Mouse (Mus musculus) hindbrain, embryonic 12.5 days (tissue): Measurements from ENCODE around the gene Ifng. TPM values are rescaled to one million over a fixed set of nuclear protein-coding genes. Genes with fewer than 3 reads are reported as not detected.
"Not testable (repeated sequence)": the region's sequence is repeated elsewhere in the genome, so short reads cannot be mapped to it uniquely, and the experiment has no call there.

Experiments
- ATAC-seq: fragments of 200-750 bp; cut with Nextera tagmentation; 2 replicates; pipeline ENCODE4 v1.8.0; 2017; ENCODE audit warnings: moderate TSS enrichment; ENCODE audit not compliant: low FRiP score
- H3K27ac ChIP-seq: fragments of 300-500 bp; sonication (generic); 2 replicates; pipeline ENCODE4 v1.5.1; 2016; ENCODE audit warnings: mild to moderate bottlenecking
- H3K27me3 ChIP-seq: fragments of 300-500 bp; sonication (generic); 2 replicates; pipeline ENCODE4 v1.6.1; 2016; ENCODE audit warnings: mild to moderate bottlenecking
- H3K36me3 ChIP-seq: fragments of 300-500 bp; sonication (generic); 2 replicates; pipeline ENCODE4 v1.6.1; 2016; ENCODE audit warnings: mild to moderate bottlenecking
- H3K4me1 ChIP-seq: fragments of 300-500 bp; sonication (generic); 2 replicates; pipeline ENCODE4 v1.6.1; 2016
- H3K4me2 ChIP-seq: fragments of 300-500 bp; sonication (generic); replicated peaks from 2 replicates; pipeline ENCODE4 v1.6.1; 2016; ENCODE audit warnings: mild to moderate bottlenecking
- H3K4me3 ChIP-seq: fragments of 300-500 bp; sonication (generic); 2 replicates; pipeline ENCODE4 v1.5.1; 2016; ENCODE audit warnings: mild to moderate bottlenecking
- H3K9ac ChIP-seq: fragments of 300-500 bp; sonication (generic); 2 replicates; pipeline ENCODE4 v1.6.1; 2016; ENCODE audit warnings: mild to moderate bottlenecking, moderate library complexity
- H3K9me3 ChIP-seq: fragments of 300-500 bp; sonication (generic); replicated peaks from 2 replicates; pipeline ENCODE4 v1.6.1; 2016; ENCODE audit warnings: mild to moderate bottlenecking
- WGBS: fragments of 180-500 bp; shearing (Covaris S2); methylation state at CpG from one replicate; pipeline ENCODE4 v1.1.7; 2016; 5-methylcytosine and 5-hydroxymethylcytosine counted together
- polyA plus RNA-seq: library from polyadenylated mRNA; unstranded; fragments of >200 nt; fragmentation: Nextera tagmentation; extraction: Ambion mirVana; gene quantifications from 2 replicates; pipeline ENCODE4 v1.2.1, GENCODE M21; 2016

Gene Ifng
- polyA plus RNA-seq, 1 experiment from 2014 or later, result not detected

DNA sequence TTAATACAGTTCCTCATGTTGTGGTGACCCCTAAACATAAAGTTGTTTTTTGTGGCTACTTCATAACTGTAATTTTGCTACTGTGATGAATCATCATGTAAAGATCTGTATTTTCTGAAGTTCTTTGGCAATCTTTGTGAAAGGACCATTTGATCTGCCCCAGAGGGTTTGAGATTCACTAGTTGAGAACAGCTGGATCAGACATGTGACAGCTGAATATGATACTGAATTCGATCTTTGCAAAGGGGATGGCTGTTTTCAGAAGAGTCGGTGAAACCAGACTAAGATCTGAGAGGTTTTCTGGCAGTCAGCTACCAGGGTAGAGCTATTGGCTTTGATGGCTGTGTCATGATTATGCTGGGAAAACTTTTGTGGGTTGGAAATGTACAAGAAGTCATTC, 10.9 kb downstream of the Ifng start:
- no peak overlapping the region for H3K4me2 ChIP-seq
- no peaks in the 10 kb centered on the region for H3K27me3 ChIP-seq
- no peak for ATAC-seq
- no peaks in the 10 kb centered on the region for H3K4me1 ChIP-seq
- no peak overlapping the region for H3K9ac ChIP-seq
- H3K36me3 ChIP-seq, result no peaks in the 10 kb centered on the region
- no peak overlapping the region for H3K27ac ChIP-seq
- WGBS, result 71% methylated on average over 2 of the region's 2 CpGs
- H3K9me3 ChIP-seq, result no peaks in the 10 kb centered on the region
- H3K4me3 ChIP-seq, result no peak overlapping the region

DNA sequence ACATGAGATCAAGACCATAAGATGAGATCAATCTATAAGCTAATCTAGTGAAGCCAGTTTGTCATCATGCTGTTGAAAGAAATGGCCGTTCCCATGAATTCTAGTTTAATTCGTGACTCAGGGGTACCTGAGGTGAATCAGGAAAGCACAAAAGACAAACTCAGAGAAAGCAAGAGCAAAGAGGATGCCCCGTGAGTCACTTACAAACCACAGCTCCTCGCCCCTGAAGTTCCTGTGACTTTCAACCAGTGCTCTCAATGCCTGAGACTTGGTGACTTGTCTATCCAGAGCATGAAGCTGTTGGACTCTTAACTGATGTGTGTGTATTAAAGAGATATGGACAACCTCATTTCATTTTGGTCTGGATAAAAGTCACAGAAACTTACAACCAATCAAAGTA, 17.9 kb downstream of the Ifng start:
- Histone ChIP-seq H3K27ac (no peak overlapping the region), H3K4me2 (no peak overlapping the region), H3K4me3 (no peak overlapping the region), H3K4me1 (peaks cover 3% of the 10 kb centered on the region; the same call in 1 of the 2 replicates), H3K9ac (no peak overlapping the region), H3K27me3 (no peaks in the 10 kb centered on the region), H3K36me3 (no peaks in the 10 kb centered on the region), H3K9me3 (no peaks in the 10 kb centered on the region)
- ATAC-seq, result no peak
- 87% methylated on average over 4 of the region's 4 CpGs for WGBS

DNA sequence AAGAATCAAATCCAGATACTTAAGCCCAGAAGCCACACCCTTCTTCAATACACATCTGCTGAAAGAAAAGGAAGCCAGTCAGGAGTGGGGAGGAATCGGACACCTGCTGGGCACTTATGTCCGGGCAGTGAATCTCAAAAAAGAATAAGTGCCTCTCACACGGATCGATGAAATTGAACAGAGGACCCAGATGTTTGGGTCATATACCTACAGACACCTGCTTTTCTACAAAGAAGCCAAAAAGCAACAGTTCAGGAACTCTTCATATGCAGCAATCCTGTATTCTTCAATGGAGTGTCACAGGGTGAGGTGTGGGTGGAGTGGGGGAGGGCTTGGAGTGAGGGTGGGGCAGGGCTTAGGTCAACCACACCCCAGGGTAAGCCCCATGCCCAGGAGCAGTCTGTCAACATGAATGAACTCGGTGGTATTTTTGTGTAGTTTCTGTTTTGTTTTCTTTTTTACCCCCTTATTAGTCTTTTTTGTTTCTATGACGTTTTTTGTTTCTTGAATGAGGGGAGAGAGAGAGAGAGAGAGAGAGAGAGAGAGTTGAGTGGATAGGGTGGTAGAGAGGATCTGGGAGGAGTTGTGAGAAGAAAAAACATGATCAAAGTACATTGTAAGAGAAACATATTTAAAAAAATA, 20.4 kb downstream of the Ifng start:
- ATAC-seq, result no peak
- Histone ChIP-seq H3K9ac (no peak overlapping the region), H3K9me3 (0 out of 2 replicates have a peak, but pooled peaks cover 3% of the 10 kb centered on the region), H3K4me1 (peaks cover 3% of the 10 kb centered on the region; the same call in 1 of the 2 replicates), H3K27me3 (no peaks in the 10 kb centered on the region), H3K36me3 (no peaks in the 10 kb centered on the region), H3K27ac (no peak overlapping the region), H3K4me3 (no peak overlapping the region), H3K4me2 (no peak overlapping the region)
- 57% methylated on average over 6 of the region's 6 CpGs for WGBS

DNA sequence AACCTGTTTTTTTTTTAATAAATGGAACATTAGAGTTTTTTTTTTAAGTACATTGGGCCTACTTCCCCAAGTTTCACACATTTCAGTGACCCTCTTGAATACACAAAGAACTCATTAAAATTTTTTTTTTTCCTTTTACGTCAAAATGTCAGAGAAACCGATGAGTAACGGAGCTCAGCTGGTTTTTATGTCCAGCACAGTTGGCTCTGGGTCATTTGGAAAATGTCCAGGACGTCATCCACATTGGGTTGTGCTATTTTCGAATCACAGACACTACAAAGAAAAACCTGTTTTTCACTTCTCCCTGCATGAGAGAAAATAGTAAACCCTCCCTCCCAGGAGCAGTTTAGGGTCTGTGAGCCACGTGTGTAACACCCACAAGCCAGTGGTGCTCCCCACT, 25.6 kb downstream of the Ifng start:
- no peak for ATAC-seq
- 74% methylated on average over 6 of the region's 6 CpGs for whole genome bisulfite sequencing

DNA sequence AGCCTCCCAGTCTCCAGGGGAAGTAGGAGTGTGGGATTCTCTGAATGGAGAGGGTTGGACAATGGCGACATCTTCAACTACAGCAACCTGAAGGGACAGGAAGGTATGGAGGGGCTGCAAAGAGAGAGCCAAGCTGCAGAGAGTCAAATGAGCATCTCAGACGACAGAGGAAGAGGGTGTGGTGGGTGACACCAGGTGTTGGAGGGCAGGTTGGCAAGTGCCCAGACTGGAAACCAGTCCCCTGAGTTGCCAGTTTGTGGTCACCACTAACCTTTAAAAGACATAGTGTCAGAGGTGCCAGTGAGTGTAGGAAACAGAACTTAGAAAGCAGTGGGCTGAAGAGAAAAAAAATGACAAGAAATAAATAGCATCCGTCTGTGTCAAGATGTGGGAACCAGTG, 28.2 kb downstream of the Ifng start:
- H3K4me1 ChIP-seq, result no peaks in the 10 kb centered on the region
- no peak overlapping the region for H3K4me2 ChIP-seq
- WGBS, result 86% methylated on average over 3 of the region's 3 CpGs
- no peak overlapping the region for H3K4me3 ChIP-seq
- H3K9ac ChIP-seq, result no peak overlapping the region
- no peaks in the 10 kb centered on the region for H3K36me3 ChIP-seq
- H3K27me3 ChIP-seq, result no peaks in the 10 kb centered on the region
- ATAC-seq, result no peak
- H3K27ac ChIP-seq, result no peak overlapping the region
- 0 out of 2 replicates have a peak, but pooled peaks cover under 1% of the 10 kb centered on the region for H3K9me3 ChIP-seq

More for the DNA sequence above, 25.6 kb downstream of the Ifng start:
- H3K9ac ChIP-seq, result no peak overlapping the region
- H3K9me3 ChIP-seq, result 0 out of 2 replicates have a peak, but pooled peaks cover 3% of the 10 kb centered on the region
- H3K27me3 ChIP-seq, result no peaks in the 10 kb centered on the region
- H3K36me3 ChIP-seq, result no peaks in the 10 kb centered on the region
- H3K27ac ChIP-seq, result no peak overlapping the region
- H3K4me1 ChIP-seq, result no peaks in the 10 kb centered on the region
- H3K4me3 ChIP-seq, result no peak overlapping the region
- no peak overlapping the region for H3K4me2 ChIP-seq

DNA sequence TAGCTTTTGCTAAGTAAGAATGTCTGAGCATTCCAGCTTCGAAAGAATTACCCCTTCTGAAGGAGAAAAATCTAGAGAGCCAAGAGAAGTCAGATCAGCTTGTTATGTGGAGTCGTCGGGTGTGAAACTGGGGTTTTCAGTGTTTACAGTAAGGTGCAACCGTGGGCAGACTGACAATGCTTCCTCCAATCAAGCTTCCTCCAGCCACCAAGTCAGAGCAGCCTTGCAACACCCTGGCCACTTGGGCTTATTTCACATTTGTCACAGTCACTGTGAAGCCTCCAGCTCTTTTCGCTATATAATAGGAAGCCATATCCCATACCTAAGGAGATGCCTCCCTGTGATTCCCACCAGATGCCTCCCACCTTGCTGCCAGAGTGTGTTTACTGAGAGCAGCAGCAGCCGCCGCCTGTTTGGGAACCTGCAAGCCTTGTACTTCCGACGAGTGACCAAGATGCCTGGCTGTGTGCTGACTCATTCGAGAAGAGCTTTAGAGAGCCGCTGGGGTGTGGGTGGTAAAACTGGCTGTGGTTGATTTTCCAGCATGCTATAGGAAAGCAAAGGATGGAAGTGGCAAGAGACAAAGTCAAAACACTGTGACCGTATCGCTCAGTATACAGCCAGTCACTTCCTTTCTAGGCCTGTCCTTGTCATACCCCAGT, 29.6 kb downstream of the Ifng start:
- H3K36me3 ChIP-seq, result no peaks in the 10 kb centered on the region
- 75% methylated on average over 13 of the region's 13 CpGs for WGBS
- no peaks in the 10 kb centered on the region for H3K9me3 ChIP-seq
- ATAC-seq, result no peak
- no peak overlapping the region for H3K27ac ChIP-seq
- no peak overlapping the region for H3K4me2 ChIP-seq
- H3K4me3 ChIP-seq, result no peak overlapping the region
- H3K9ac ChIP-seq, result no peak overlapping the region
- H3K27me3 ChIP-seq, result no peaks in the 10 kb centered on the region
- H3K4me1 ChIP-seq, result no peaks in the 10 kb centered on the region

DNA sequence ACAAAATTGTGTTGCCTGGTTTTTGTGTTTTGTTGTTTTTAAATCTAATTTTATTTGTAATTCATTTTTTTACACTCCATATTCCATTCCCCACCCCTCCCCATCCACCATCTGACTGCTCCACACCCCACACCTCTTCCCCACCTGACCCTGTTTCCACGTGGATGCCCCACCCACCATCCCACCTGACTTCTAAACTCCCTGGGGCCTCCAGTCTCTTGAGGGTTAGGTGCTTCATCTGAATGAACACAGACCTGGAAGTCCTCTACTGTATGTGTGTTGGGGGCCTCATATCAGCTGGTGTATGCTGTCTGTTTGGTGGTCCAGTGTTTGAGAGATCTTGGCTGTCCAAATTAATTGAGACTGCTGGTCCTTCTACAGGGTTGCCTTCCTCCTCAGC, 32.0 kb downstream of the Ifng start:
- 88% methylated on average over 1 of the region's 1 CpGs for WGBS

DNA sequence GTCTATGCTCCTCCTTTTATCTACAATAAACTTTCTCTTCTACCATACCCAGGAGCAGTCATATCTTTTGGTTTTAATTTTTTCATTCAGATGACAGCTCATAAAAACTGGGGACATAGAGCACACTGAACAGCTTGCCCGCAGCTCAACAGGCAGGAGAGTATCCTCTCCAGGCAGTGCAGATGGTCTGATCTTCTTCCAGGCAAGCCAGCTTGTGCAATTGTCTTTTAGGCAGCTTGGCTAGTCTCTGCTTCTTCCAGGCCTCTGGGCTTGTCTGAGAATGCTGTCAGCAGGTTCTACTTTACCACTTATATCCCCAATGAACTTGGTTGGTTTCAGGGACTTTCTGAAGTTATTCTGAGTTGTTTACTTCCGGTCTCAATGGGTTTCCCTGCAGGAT, 35.9 kb downstream of the Ifng start:
- no peak overlapping the region for H3K9ac ChIP-seq
- H3K9me3 ChIP-seq, result no peaks in the 10 kb centered on the region
- no peak for ATAC-seq
- no peak overlapping the region for H3K4me3 ChIP-seq
- no peaks in the 10 kb centered on the region for H3K36me3 ChIP-seq
- no peak overlapping the region for H3K4me2 ChIP-seq
- no peaks in the 10 kb centered on the region for H3K27me3 ChIP-seq
- H3K27ac ChIP-seq, result no peak overlapping the region
- 90% methylated on average over 2 of the region's 2 CpGs for WGBS
- no peaks in the 10 kb centered on the region for H3K4me1 ChIP-seq

More for the DNA sequence above, 32.0 kb downstream of the Ifng start:
- not testable (repeated sequence) for H3K4me1 ChIP-seq, ATAC-seq, H3K4me3 ChIP-seq, H3K36me3 ChIP-seq, H3K27me3 ChIP-seq, H3K9ac ChIP-seq, H3K27ac ChIP-seq, H3K4me2 ChIP-seq, H3K9me3 ChIP-seq

DNA sequence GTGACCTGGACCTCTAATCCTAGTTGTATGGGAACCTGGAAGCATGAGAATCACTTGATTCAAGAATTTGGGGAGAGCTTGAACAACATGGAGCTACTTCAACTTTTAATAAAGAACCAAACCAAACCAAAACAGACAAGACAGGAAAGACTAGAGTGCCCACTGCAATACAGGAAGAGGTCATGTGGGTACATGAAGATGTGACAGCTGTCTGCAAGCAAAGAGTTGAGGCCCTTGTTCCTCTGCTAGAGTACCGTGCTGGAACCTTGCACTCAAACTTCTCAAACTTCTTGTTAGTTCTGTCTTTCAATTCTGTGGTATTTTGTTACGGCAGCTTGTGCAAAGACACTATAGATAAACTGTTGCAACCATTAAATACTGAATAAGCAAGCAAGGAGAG, 36.5 kb downstream of the Ifng start:
- 89% methylated on average over 2 of the region's 2 CpGs for WGBS
- H3K27ac ChIP-seq, result no peak overlapping the region

DNA sequence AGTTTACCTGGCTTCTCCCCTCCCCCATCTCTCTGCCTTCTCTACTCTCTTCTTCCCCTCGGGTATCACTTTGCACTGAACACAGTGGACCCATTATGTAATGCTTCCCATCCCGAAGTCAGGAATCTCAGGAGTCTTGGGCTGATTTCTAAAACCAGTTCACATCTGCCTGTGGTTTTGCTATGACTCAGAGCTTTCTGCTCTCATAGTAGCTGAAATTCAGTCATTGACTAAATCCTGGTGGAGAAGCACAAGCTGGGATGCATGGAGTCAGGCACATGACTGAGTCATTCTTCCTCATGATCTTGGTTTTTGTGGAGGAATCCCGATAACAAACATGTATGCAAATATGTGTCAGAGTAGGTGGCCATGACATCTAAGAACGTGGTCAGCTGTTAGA, 38.4 kb downstream of the Ifng start:
- 76% methylated on average over 4 of the region's 4 CpGs for WGBS
- H3K9ac ChIP-seq, result no peak overlapping the region
- no peaks in the 10 kb centered on the region for H3K9me3 ChIP-seq
- ATAC-seq, result no peak
- H3K4me1 ChIP-seq, result no peaks in the 10 kb centered on the region
- H3K4me2 ChIP-seq, result no peak overlapping the region
- no peaks in the 10 kb centered on the region for H3K36me3 ChIP-seq
- no peak overlapping the region for H3K27ac ChIP-seq
- no peak overlapping the region for H3K4me3 ChIP-seq
- no peaks in the 10 kb centered on the region for H3K27me3 ChIP-seq

More for the DNA sequence above, 36.5 kb downstream of the Ifng start:
- Histone ChIP-seq H3K27me3 (no peaks in the 10 kb centered on the region), H3K4me3 (no peak overlapping the region), H3K9me3 (no peaks in the 10 kb centered on the region), H3K36me3 (no peaks in the 10 kb centered on the region), H3K4me2 (no peak overlapping the region), H3K9ac (no peak overlapping the region), H3K4me1 (no peaks in the 10 kb centered on the region)
- ATAC-seq, result no peak

DNA sequence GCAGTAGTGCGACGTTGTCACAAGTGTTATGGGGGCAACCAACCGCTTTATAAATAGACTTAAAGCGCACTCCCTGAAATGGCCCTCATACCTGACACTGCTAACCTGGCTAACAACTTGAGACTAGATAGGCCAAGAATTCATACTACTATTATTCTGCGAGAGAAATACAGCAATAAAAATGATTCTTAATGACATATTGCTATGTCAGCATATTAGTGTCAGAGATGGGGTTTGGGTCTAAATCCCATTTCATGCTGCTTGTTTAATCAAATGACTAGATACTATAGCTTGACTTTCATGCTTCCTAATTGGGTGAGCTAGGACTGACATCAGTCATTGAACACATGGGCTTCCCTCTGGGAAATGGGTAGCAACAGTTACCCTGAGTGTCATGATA, 39.3 kb downstream of the Ifng start:
- H3K27ac ChIP-seq, result no peak overlapping the region
- ATAC-seq, result no peak
- no peaks in the 10 kb centered on the region for H3K36me3 ChIP-seq
- H3K9me3 ChIP-seq, result no peaks in the 10 kb centered on the region
- no peak overlapping the region for H3K4me3 ChIP-seq
- WGBS, result 95% methylated on average over 5 of the region's 5 CpGs
- no peaks in the 10 kb centered on the region for H3K4me1 ChIP-seq
- no peak overlapping the region for H3K4me2 ChIP-seq
- no peak overlapping the region for H3K9ac ChIP-seq
- H3K27me3 ChIP-seq, result no peaks in the 10 kb centered on the region

DNA sequence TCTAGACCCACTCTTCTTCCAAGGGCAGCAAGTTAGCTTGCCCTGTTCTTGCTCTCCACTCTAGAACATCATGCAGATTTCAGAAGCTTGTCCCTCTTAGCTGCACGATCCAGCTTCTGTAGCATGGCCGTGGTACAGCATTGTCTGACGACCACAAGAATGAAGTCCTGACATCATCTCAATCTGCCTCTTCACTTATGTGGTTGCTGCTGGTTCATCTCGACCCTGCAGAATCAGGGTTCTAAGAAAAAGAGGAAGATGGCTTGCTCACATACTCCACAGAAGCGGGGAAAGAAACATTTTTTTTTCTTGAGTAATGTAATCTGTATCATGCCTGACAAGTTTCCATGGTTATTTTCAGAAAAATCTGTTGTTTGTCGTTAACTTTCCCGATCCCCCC, 39.9 kb downstream of the Ifng start:
- no peak overlapping the region for H3K4me3 ChIP-seq
- H3K4me2 ChIP-seq, result no peak overlapping the region
- no peak for ATAC-seq
- no peaks in the 10 kb centered on the region for H3K36me3 ChIP-seq
- no peak overlapping the region for H3K27ac ChIP-seq
- no peak overlapping the region for H3K9ac ChIP-seq
- no peaks in the 10 kb centered on the region for H3K9me3 ChIP-seq
- H3K4me1 ChIP-seq, result no peaks in the 10 kb centered on the region
- no peaks in the 10 kb centered on the region for H3K27me3 ChIP-seq
- WGBS, result 90% methylated on average over 7 of the region's 7 CpGs

DNA sequence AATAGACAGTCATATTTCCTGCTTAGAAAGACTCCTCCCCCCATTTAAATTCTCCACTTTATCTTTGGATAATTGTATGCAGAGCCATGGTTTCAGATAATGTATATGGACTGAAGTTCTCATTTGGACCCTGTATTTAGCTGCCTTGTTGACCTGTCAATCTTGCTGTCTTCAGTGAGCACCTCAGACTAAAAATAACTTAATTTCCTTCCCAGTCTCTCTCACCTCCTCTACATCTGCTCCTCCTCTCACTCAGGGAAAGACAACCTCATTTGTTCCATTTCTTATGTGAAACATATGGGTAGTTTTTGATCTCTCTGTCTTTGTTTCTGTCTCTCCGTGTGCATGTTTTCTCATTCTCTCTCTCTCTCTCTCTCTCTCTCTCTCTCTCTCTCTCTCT, 53.3 kb downstream of the Ifng start:
- Histone ChIP-seq H3K9ac (no peak overlapping the region), H3K4me2 (no peak overlapping the region), H3K27me3 (no peaks in the 10 kb centered on the region), H3K36me3 (no peaks in the 10 kb centered on the region), H3K9me3 (no peaks in the 10 kb centered on the region), H3K27ac (no peak overlapping the region), H3K4me3 (no peak overlapping the region), H3K4me1 (no peaks in the 10 kb centered on the region)
- 80% methylated on average over 1 of the region's 1 CpGs for WGBS
- ATAC-seq, result no peak
